Mouse (Mus musculus): ENCODE results near the gene Rpl41.
"Not testable (repeated sequence)": the region's sequence is repeated elsewhere in the genome, so short reads cannot be mapped to it uniquely, and the experiment has no call there.

Rpl41 gene

DNA sequence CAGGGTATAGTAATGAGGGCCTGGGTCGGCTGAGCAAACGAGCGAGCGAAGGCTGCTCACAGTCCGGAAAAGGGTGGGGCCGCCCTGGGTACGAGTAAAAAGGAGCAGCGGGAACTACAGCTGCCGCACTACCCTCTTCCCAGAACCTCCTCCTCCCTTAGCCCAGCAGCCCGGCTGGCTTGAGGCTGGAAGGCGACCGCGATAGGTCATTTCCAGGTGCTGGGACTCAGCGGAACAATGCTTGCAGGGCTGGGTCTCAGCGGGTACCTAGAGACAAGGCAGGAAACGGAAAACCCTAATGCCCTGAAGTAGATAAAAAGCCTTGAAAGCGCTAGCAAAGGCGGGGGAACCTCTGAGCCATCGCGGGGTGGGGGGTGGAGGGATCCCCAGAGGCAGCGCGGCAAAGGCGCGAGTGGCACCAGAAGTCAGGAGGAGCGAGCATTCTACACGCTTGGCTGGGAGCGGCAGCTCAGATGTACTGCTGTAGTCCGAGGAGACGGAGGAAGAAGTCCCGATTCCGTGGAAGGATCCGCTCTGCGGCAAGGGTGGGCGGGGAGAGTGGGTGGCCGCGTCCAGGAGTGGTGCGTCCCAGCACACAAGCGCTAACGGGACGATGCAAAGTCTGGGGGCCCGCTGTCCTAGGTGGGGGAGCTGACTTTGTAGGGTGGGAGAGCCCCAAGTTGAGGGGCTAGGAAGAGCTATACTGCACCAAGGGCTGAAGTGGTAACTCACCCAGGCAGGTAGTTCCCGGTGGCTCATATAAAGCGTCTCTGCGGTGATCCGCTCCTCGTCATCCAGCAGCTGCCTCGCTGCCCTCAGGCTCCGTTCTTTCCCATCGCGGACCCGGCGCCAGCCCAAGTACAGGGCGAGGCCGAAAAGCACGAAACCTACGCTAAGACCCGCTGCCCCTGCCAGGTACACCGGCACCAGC lies 24.1 kb downstream of the Rpl41 start:
- DNase-seq (ENCODE audit: low read depth, low spot score) = peak; percentile 47

DNA sequence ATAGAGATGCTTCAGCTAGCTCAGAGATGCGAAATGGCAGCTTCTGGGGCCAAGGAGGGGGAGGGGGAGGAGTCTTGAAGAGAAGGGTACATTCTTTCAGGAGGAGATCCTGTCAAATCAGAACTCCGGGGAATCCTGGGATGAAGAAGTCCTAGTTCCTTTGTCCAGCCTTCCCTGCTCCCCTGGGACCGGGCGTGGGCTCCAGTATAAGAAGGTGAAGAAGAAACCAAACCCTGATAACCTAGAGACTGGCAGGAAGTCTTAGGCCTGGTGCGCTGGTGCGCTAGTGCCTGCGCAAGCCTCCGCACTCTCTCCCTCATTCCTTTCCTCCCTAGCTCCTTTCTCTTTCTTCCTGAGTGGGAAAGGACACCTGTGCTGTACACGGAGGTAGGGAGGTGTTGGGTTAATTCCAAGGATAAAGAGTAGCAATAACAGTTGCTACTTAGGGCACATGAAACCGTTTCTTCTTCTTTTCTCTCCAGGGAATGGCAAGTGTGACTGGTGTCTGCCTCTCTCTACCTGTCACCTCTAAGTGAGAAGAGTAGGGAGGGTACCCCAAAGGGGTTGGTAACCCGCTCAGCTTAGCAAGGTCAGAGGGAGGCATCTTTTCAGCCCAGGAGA lies 24.9 kb downstream of the Rpl41 start:
- DNase-seq (ENCODE audit: low read depth, low spot score) = no peak

DNA sequence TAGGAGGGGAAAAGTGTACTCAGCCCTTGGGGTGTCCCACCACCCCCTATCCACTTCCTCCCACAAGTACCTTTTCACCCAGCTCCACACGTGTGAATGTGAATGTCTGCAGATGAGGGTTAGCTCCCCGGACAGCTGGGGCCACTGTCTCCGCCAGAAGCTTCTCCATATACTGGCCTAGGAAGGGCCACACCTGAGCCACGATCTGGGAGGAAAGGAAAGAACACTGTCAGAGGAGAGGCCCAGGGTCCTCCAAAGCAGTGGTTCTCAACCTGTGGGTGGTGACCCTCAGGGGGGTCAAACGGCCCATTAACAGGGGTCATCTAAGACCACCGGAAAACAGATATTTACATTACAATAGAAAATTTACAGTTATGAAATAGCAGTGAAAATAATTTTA lies 26.8 kb downstream of the Rpl41 start:
- DNase-seq (ENCODE audit: low read depth, low spot score) = no peak

DNA sequence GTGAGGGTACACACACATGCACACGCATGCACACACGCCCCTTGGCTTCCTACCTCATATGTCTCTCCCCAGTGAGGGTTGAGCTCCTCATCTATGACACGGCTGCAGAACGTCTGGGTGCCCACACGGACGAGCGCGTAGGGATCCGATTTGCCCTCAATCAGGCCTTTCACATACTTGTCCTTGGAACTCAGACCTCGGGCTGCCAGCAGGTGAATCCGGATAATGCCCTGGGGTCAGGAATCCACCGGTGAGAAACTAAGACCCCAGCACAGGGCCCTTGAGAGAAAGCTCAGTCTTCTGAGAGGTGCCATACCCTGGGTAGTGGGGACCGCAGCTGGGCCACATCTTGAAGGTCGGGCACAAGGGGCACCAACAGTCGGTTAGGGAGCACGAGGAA lies 28.5 kb downstream of the Rpl41 start:
- DNase-seq (ENCODE audit: low read depth, low spot score) = no peak

DNA sequence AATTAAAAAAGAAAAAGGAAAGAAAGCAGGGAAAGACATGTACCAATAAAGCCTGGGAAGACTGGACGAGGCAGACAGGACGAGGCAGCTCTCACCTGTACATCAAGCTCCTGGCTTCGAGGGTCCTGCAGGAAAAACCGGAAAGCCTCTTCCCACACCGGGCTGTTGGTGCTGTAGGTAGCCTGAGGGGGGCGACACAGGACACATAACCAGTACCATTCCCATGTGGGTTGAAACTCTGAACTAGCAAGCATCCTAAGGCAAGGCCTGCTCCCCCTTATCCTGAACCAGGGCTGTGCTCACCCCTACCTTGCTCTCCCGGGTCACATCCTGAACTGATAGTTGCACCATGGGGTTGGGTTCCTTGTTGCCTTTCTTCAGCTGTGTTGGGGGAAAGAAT lies 30.3 kb downstream of the Rpl41 start:
- DNase-seq (ENCODE audit: low read depth, low spot score) = no peak

DNA sequence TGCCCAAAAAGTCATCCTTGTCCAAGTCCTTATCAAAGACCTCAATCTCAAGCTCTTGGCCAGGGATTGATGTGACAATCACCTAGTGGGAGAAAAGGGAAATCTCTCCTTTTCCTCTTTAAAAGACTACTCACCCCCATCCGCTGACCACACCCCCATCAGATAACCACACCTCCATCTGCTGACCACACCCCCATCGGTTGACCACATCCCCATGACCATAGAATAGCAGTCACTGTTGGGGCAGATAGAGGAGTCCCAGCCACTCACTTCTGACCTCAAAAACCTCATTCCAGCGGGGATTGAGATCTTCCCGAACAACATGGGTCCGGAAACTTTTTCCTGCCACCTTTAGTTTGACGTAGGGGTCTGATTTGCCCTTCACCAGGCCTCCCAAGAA lies 32.4 kb downstream of the Rpl41 start:
- no peak for DNase-seq (ENCODE audit: low read depth, low spot score)

DNA sequence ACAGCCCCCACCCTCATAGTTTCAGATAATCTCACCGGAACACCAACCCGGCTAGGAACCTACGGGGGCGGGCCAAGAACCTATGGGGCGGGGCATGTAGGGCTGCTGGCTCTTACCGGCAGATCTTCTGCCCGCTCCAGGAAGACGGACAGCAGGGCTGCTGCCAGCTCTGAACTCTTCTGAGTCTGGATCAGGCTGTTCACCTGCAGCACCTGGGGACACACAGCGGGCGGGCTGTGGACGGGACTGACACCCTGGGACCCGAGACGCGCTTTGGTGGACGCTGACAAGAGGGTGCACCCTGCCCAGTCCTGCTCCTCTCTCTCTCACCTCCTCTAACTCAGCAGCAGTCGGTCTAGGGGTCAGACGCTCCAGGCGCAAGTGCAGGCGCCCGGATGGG lies 33.1 kb downstream of the Rpl41 start:
- DNase-seq (ENCODE audit: low read depth, low spot score) = no peak

DNA sequence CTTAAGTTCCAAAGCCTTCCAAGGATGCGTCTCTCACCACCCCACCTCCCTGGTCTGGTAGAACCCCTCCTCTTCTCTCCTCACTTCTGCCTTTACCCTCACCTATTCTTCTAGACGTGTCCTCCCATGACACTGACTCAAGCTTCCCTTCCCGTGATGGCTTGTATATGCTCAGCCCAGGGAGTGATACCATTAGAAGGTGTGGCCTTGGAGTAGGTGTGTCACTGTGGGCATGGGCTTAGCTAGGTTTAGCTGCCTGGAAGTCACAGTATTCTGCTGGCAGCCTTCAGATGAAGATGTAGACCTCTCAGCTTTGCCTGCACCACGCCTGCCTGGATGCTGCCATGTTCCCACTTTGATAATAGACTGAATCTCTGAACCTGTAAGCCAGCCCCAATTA lies 34.1 kb downstream of the Rpl41 start:
- DNase-seq (ENCODE audit: low read depth, low spot score) = no peak

DNA sequence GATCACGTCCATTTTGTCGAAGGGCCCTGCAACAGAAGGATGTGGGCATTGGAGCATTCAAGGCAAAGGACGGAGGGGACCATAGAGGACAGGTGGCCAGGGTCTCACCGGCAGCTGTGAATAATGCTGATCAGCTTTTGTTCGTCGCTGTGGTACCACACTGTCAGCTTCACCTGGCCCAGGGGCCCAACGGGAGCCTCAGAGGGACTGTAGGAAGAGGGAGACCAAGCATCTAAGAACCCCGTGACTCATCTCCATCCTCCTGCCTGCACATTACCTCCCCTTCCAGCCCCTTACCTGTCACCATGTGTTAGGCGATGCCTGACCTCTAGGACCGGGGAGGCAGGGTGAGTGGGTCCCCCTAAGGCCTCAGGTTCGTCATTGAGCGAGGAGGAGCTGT lies 37.3 kb downstream of the Rpl41 start:
- no peak for DNase-seq (ENCODE audit: low read depth, low spot score)

DNA sequence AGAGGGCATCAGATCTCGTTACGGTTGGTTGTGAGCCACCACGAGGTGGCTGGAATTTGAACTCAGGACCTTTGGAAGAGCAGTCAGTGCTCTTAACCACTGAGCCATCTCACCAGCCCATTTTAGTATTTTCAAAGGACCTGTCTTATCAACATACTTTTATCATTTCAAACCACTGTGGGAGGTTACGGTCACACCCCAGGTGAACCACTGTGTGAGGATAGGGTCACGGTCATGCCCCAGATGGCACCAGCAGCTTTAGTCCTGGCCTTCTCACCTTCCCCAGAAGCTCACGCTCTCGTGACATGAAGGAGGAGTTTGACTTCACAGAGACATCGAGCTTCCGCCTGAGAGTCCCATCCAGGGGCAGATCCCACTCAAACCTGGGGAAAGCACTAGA lies 37.9 kb downstream of the Rpl41 start:
- DNase-seq (ENCODE audit: low read depth, low spot score) = no peak

DNA sequence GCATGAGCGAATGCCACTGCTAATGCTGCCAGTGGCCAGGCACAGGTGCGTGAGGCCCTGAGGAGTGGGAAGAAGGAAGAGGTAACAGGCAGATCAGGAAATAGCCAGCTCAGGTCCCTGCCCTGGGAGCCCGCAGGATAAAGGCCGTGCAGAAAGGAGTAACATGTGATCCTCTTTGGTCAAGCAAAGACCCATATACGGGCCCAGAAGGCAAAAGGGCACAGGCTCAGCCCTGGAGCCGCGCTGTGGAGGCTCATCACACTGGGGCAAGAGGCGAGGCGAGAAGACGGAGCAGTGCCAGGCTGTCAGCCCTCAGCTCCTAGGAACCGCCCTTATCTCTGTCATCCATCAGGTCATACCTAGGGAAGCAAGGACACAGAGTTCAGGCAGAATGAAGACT lies 38.8 kb downstream of the Rpl41 start:
- DNase-seq (ENCODE audit: low read depth, low spot score) = no peak

DNA sequence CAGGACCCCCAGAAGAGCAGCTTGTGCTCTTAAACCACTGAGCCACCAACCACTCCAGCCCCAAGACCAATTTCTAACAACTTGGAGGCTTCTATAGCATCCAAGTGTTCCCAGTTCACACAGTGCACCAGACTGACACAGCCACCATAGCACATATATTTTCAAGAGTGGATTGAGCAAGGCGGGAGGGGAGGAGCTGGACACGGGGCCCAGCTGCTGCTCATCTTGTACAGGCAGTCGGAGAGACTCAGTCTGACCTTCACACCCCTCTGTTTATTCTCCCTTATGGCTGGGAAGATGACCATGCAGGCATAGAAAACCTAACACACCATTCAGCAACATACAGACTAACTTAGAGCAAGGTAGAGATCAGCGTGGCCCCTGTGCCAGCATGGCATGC lies 39.3 kb downstream of the Rpl41 start:
- no peak for DNase-seq (ENCODE audit: low read depth, low spot score)

DNA sequence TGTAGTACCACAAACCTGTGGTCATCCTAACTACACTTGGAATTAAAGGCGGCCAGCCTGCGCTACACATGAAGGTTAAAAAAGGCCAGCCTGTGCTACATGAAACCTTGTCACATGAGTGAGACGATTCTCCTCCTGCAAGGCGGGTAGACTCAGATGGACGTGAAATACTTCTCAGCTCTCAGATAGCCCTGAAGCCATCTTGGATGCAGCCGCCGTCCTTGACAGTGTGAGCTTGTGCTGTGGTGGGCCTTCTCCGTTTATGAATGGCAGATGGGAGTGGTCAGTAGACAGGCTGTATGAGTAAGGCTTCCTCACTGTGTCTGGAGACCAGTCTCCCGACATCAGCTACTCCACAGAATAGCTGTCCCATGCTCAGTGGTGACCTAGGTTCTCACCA lies 39.9 kb downstream of the Rpl41 start:
- DNase-seq (ENCODE audit: low read depth, low spot score) = no peak

DNA sequence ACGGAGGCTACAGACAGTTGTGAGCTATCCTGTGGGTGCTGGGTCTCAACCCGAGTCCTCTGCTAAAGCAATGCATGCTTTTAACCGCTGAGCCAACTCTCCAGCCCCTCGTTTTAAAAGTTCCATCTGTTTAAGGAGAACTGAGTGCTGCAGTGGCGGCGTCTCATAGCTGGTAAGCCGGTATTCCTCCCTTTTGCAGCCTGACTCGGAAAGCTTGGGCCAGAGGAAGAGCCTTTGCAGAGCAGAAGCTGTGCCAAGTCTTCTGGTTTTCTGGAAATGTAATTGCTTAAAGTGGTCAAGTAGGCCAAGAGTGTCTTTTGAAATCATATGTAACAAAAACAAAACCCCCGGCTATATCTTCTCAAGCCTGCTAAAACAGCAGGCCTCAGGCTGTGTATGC lies 40.8 kb downstream of the Rpl41 start:
- DNase-seq (ENCODE audit: low read depth, low spot score) = no peak

DNA sequence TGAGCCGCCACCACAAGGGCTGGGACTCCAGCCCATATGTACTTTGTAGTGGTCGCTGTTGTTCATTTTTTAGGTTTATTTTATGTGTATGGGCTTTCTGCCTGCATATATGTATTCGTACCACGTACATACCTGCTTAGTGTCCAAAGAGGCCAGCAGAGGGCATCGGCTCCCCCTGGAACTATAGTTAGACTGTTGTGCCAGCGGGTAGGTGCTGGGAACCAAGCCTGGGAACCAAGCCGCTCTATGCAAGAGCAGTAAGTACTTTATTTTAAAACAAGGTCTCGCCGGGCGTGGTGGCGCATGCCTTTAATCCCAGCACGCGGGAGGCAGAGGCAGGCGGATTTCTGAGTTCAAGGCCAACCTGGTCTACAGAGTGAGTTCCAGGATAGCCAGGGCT lies 43.1 kb downstream of the Rpl41 start:
- no peak for DNase-seq (ENCODE audit: low read depth, low spot score)

DNA sequence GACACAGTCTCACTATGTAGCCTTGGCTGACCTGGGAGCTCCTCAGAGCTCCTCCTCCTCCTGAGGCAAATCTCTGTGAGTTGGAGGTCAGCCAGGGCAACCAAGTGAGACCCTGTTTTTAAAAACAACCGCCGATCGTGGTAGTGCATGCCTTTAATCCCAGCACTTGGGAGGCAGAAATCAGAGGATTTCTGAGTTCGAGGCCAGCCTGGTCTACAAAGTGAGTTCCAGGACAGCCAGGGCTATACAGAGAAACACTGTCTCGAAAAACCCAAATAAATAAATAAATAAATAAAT lies 43.8 kb downstream of the Rpl41 start:
- not testable (repeated sequence) for DNase-seq (ENCODE audit: low read depth, low spot score)

DNA sequence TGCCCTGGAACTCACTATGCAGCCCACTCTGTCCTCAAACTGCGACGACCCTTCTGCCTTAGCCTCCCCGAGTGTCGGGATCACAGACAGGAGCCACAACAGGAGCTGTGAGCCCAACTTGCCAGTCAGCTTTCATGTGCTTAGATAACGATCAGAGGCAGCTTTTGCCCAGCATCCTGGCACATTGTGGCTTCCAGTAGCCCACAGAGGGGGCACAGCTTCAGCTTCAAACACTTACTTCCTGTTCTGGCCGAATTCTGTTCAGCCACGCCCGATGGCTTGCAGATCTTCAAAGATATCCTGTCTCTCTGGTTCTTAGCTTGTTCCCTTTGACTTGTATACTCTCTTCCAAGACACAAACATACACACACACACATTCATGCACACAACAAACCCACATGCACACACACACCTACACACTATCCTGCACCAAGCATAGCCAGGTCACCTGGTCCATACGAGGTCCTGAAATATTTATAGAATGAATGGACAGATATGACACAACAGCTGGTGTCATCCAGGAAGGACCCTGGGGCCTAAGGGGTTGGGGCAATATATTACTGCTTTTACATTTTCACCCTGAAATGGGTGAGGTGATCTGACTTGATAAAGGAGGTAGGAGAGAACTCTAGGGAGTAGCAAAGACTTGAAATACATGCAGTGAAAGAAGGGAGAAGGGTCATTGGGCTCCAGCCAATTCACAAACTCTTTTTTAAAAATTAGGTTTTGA lies 44.3 kb downstream of the Rpl41 start:
- no peak for DNase-seq (ENCODE audit: low read depth, low spot score)

DNA sequence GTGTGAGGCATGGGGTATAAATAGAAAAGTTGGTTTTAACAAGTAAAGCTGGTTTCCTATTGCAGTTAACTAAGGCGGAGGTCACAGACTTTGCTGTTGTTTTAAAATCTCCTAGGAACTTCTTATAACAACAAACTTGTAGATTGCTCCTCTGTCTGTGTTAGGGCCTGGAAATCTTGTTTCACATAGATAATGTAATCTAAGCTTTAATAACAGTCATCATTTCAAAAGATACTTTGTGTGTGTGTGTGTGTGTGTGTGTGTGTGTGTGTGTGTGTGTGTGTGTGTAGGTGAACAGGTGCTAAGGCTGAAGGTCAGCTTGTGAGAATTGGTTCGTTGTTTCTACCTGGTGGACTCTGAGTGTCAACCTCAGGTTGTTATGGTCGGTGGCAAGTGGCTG lies 45.1 kb downstream of the Rpl41 start:
- no peak for DNase-seq (ENCODE audit: low read depth, low spot score)

DNA sequence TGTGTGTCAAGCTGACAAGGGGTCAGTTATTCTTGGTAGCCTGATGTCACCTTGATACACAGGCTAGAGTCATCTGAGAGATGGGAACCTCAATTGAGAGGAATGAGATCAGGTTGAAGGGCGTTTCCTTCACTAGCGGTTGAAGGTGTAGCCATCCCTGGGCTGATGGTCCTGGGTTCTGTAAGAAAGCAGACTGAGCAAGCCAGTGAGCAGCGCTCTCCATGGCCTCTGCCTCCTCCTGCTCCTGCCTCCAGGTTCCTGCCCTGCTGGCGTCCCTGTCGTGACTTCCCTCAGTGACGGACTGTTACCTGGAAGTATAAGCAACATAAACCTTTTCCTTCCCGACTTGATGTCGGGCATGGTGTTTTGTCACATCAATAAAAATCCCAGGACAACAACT lies 45.6 kb downstream of the Rpl41 start:
- DNase-seq (ENCODE audit: low read depth, low spot score) = no peak

DNA sequence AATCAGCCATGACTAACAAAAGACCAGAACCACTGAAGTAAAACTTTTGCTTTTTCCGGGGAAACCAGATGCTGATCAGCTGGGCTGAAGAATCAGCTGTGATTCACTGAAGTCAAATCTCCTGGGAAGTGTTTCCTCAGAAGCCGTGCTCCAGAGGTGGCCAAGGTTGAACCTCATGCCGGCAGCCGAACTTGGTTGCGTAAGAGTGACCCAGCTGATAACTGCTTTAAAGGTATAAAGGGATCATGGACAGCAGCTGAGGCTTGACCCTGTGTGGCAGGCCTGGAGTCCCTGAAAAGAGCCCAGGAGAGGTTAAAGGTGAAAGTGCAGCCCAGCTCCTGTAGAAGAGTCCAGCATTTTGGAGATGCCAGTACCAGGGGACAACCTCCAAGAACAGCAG lies 46.8 kb downstream of the Rpl41 start:
- no peak for DNase-seq (ENCODE audit: low read depth, low spot score)

DNA sequence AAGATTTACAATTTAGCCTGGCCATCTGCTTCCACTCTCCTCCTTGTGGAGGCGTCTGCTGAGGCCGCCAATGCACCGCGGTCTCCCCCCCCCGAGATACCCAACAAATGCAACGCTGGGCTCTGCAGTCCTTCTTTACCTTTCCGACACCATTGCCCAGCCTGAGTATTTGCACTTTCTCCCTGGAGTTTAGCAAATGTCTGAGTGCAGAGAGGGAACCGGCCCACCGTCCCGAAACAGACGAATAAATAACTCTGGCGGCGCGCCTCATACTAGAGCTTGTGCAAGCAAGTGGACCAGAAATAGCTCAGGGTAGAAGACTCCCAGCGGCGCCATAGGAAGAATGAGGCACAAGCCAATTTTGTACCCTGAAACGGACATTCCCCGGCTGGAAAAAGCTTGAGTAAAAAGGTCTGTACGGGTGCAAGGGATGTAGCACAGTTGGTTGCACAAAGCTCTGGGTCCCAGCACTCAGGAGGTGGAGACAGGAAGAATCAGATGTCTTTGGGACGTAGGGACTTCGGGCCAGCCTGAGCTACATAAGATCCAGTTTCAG lies 49.9 kb downstream of the Rpl41 start:
- peak; percentile 37 for DNase-seq (ENCODE audit: low read depth, low spot score)

DNA sequence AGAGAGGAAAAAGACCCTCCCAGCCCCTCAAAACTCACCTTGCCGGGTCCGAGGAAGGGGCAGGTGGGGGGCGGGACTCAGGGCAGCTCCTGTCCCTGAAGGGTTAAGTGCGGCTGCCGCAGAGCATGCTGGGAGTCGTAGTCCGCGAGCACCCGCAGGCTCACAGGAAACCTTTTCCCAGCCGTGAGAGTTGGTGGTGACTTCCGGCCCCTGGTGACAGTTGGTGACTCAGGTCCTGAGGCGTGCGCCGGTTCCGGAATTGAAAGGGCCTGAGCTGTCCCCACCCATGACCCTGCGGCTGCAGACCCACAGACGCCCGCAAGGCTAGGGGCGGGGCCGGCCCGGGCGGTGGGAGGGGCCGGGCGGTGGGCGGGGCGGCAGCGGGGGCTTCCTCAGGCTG lies 50.5 kb downstream of the Rpl41 start, which contains the start of gene Myl6b:
Gene Myl6b (minus strand): TSS at position 96 of the 400 bp plus-strand sequence.
- peak; percentile 96 for DNase-seq (ENCODE audit: low read depth, low spot score)

Measured in forelimb bud, embryonic 11.5 days (tissue).